Mouse (Mus musculus): ENCODE results near the gene Bricd5.

- TF ChIP-seq CTCF (conservative IDR thresholded peaks at IDR 0.05; ENCODE audit: low read length) (no peak), NANOG (IDR thresholded peaks at IDR 0.05; ENCODE audit: borderline replicate concordance, low read length) (no peak)
Measured at GRCm38 (mm10) chr17:24505286-24505955, 31.7 kb downstream of the Bricd5 start.
